Mouse (Mus musculus) intestine, embryonic 15.5 days (tissue): ENCODE results near the gene Tuba3b. TPM values are rescaled to one million over a fixed set of nuclear protein-coding genes. Genes with fewer than 3 reads are reported as not detected.

Source experiments
- ATAC-seq: fragments of 200-750 bp; cut with Nextera tagmentation; 2 replicates; pipeline ENCODE4 v1.8.0; 2017; ENCODE audit warnings: moderate TSS enrichment, moderate library complexity
- H3K27ac ChIP-seq: fragments of 300-500 bp; sonication (generic); 2 replicates; pipeline ENCODE4 v1.5.1; 2015; ENCODE audit warnings: mild to moderate bottlenecking, inconsistent platforms
- H3K27me3 ChIP-seq: fragments of 300-500 bp; sonication (generic); replicated peaks from 2 replicates; pipeline ENCODE4 v1.6.1; 2015; ENCODE audit warnings: inconsistent platforms
- H3K36me3 ChIP-seq: fragments of 300-500 bp; sonication (generic); 2 replicates; pipeline ENCODE4 v1.6.1; 2015; ENCODE audit warnings: inconsistent platforms
- H3K4me1 ChIP-seq: fragments of 300-500 bp; sonication (generic); replicated peaks from 2 replicates; pipeline ENCODE4 v1.6.1; 2015; ENCODE audit warnings: inconsistent platforms
- H3K4me2 ChIP-seq: fragments of 300-500 bp; sonication (generic); replicated peaks from 2 replicates; pipeline ENCODE4 v1.6.1; 2015; ENCODE audit warnings: mild to moderate bottlenecking, inconsistent platforms
- H3K4me3 ChIP-seq: fragments of 300-500 bp; sonication (generic); replicated peaks from 2 replicates; pipeline ENCODE4 v1.5.1; 2015; ENCODE audit warnings: inconsistent platforms
- H3K9ac ChIP-seq: fragments of 300-500 bp; sonication (generic); 2 replicates; pipeline ENCODE4 v1.6.1; 2015; ENCODE audit warnings: inconsistent platforms
- H3K9me3 ChIP-seq: fragments of 300-500 bp; sonication (generic); 2 replicates; pipeline ENCODE4 v1.6.1; 2016; ENCODE audit warnings: inconsistent platforms
- WGBS: fragments of 180-500 bp; shearing (Covaris S2); methylation state at CpG from one replicate; pipeline ENCODE4 v1.1.7; 2015; 5-methylcytosine and 5-hydroxymethylcytosine counted together
- polyA plus RNA-seq: library from polyadenylated mRNA; unstranded; fragments of >200 nt; fragmentation: Nextera tagmentation; extraction: Ambion mirVana; gene quantifications from 2 replicates; pipeline ENCODE4 v1.2.1, GENCODE M21; 2015

Gene Tuba3b
- polyA plus RNA-seq, 1 experiment from 2014 or later, result not detected

DNA sequence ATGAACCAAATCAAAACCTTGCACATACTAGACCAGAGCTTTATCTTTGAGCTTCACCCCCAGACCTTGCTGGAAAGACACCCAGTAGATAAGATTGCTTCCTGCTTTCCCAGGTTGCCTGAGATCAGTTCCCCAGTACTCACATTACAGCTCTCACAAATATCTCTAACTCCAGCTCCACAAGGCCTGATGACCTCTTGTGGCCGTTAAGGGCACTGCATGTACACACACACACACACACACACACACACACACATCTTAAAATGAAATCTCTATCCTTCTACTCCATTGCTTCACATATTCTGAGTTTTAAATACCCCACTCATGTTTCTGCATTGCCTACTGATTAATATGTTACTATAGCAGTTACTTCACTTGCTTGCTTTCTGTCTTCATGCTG lies 40.1 kb downstream of the Tuba3b start:
- ATAC-seq, result no peak
- Histone ChIP-seq H3K9me3 (no peaks in the 10 kb centered on the region), H3K4me2 (no peak overlapping the region), H3K27ac (no peak overlapping the region), H3K4me3 (no peak overlapping the region), H3K4me1 (no peaks in the 10 kb centered on the region), H3K9ac (no peak overlapping the region), H3K36me3 (no peaks in the 10 kb centered on the region), H3K27me3 (no peaks in the 10 kb centered on the region)
- 91% methylated on average over 1 of the region's 1 CpGs for WGBS

DNA sequence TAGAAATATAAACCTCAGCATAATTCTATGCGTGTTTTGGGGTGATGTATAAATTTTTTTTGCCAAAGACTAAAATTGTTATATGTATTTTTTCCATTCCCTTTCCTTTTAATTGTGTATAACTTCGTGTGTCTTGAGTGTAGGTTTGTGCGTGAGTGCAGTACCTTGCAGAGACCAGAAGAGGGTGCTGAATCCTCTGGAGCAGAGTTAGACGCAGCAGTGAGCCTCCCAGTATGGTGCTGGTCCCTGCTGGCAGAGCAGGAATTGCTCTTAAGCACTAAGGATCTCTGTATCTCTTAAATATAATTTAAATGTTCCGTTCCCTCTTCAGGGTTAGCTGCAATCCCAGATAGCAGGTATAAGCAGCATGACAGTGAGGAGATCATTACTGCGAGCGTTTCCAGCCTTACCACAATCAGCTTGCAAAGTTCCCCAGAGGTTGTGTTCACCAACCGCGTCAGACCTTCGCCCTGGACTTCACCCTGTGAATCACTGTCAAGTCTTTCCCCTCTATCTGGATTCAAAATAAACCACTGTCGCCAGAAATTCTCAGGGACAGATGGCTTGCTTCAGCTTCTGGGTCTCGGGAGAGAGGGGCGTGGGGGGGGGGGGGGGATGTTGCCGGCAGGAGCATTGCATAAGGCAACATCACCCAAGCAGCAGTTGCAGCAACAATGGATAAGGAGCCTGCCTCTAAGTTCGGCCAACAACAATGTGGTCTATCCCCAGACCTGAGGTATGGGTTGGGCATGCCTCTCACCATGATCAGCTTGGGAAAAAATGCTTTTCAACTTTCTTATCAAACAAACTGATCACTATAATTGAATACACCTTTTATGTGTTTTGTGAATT lies 41.4 kb downstream of the Tuba3b start:
- no peaks in the 10 kb centered on the region for H3K4me1 ChIP-seq
- ATAC-seq, result no peak

DNA sequence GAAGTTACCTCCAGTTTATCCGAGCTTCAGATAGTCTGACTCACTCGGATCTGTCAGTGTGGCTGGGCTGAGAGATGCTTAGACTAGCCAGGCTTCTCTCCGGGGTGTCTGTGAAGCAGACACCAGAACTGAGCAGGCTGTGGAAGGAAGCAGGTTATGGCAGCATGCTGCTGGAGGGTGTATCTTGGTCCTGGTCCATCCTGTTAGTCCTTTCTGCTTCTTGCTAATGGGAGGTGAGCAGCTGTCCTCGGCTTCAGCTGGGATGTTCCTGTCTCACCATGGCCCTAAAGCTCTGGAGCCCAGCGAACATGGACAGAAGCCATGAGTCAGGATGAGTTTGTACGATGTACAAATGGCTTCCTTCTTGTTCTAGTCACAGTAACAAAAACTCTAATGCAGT lies 43.6 kb downstream of the Tuba3b start:
- no peaks in the 10 kb centered on the region for H3K4me1 ChIP-seq
- H3K27me3 ChIP-seq, result no peaks in the 10 kb centered on the region
- no peaks in the 10 kb centered on the region for H3K36me3 ChIP-seq
- WGBS, result 58% methylated on average over 6 of the region's 6 CpGs
- H3K27ac ChIP-seq, result no peak overlapping the region
- no peak for ATAC-seq
- no peak overlapping the region for H3K4me2 ChIP-seq
- no peaks in the 10 kb centered on the region for H3K9me3 ChIP-seq
- no peak overlapping the region for H3K4me3 ChIP-seq
- no peak overlapping the region for H3K9ac ChIP-seq

More for the DNA sequence above, 41.4 kb downstream of the Tuba3b start:
- WGBS, result 66% methylated on average over 15 of the region's 15 CpGs
- Histone ChIP-seq H3K27ac (no peak overlapping the region), H3K4me3 (no peak overlapping the region), H3K36me3 (no peaks in the 10 kb centered on the region), H3K4me2 (no peak overlapping the region), H3K9me3 (no peaks in the 10 kb centered on the region), H3K27me3 (no peaks in the 10 kb centered on the region), H3K9ac (no peak overlapping the region)

DNA sequence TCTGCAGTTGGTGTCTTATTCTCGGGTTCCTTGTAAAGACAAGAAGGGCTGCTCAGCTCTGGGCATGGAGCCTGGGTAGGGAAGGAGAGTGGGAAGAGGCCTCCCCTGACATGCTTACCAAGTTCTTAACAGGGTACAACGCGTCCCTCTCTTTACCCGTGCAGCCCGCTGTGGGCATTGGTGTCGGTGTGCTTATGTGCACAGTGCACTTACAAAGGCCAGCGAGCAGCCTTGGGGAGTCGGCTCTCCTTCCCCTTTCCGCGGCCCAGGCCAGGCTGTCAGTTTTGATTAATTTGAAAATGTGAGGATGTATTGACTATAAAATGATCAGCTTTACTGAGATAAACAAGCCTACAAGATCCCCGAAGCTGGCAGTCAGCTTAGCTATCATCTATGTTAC lies 45.4 kb downstream of the Tuba3b start:
- H3K9me3 ChIP-seq, result no peaks in the 10 kb centered on the region
- no peaks in the 10 kb centered on the region for H3K4me1 ChIP-seq
- no peaks in the 10 kb centered on the region for H3K36me3 ChIP-seq
- WGBS, result 62% methylated on average over 11 of the region's 11 CpGs
- ATAC-seq, result no peak
- H3K27me3 ChIP-seq, result no peaks in the 10 kb centered on the region
- no peak overlapping the region for H3K9ac ChIP-seq
- H3K27ac ChIP-seq, result no peak overlapping the region
- H3K4me3 ChIP-seq, result no peak overlapping the region
- H3K4me2 ChIP-seq, result no peak overlapping the region

DNA sequence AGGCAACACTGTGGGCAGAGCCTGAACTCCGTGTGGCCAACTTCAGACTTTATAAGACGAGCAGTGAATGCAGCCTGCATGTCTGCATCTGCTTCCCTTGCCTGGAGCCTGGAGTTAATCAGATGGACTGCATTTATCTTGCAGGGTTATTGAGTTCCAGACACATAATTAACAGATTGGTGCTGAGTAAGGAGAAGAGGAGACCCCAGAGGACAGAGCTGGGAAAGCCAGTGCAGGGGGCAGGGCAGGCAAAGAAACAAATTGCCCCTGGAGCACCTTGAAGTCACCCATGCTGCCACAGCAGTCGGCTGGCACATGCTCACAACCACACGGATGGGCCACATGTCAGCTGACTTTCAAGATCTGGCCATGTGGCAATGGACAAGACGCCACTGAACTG lies 48.7 kb downstream of the Tuba3b start:
- H3K4me2 ChIP-seq, result no peak overlapping the region
- no peak overlapping the region for H3K9ac ChIP-seq
- WGBS, result 60% methylated on average over 5 of the region's 5 CpGs
- H3K9me3 ChIP-seq, result no peaks in the 10 kb centered on the region
- no peaks in the 10 kb centered on the region for H3K4me1 ChIP-seq
- ATAC-seq, result no peak
- no peak overlapping the region for H3K4me3 ChIP-seq
- H3K36me3 ChIP-seq, result no peaks in the 10 kb centered on the region
- no peaks in the 10 kb centered on the region for H3K27me3 ChIP-seq
- no peak overlapping the region for H3K27ac ChIP-seq

DNA sequence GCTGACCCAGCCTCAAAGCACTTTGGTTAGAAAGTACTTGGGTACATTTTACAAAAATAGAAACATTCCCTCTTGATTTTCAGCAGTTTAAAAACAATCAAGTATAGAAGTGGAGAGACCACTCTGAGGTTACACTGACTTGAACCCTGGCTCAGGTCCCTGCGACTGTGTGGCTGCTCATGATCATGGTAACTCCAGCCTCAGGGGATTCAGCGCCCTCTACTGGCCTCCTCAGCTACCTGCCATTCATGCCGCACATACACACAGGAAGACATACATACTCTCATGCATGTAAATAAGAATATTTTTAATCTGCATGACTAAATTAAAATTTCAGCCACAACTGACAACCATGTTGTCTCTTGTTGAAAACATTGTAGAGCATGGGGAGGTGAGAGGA lies 50.2 kb downstream of the Tuba3b start:
- Histone ChIP-seq H3K9ac (no peak overlapping the region), H3K9me3 (no peaks in the 10 kb centered on the region), H3K4me3 (no peak overlapping the region), H3K27ac (no peak overlapping the region), H3K4me2 (no peak overlapping the region), H3K27me3 (no peaks in the 10 kb centered on the region), H3K36me3 (no peaks in the 10 kb centered on the region), H3K4me1 (no peaks in the 10 kb centered on the region)
- WGBS, result 84% methylated on average over 3 of the region's 3 CpGs
- ATAC-seq, result no peak

DNA sequence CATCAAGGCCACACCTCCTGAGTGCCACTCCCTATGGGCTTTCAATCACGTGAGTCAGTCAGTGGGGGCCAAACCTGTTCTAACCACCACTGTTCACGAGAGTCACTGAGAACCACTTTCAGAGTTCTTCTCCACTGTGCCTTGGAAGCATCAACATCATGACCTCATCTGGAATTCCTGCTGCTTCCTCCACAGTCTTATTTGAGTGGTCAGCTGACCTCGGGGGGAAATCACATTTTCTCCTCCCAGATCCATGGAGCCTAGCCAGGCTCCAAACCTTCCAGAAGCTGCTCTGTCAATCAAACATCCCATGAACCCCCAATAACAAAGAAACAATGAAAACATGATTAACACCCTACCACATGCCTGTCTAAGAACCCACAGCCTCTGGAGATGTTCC lies 52.1 kb downstream of the Tuba3b start:
- H3K4me3 ChIP-seq, result no peak overlapping the region
- no peak overlapping the region for H3K27ac ChIP-seq
- H3K4me2 ChIP-seq, result no peak overlapping the region
- no peaks in the 10 kb centered on the region for H3K36me3 ChIP-seq
- H3K27me3 ChIP-seq, result no peaks in the 10 kb centered on the region
- H3K9me3 ChIP-seq, result no peaks in the 10 kb centered on the region
- H3K9ac ChIP-seq, result no peak overlapping the region
- no peak for ATAC-seq
- WGBS, result 51% methylated on average over 3 of the region's 3 CpGs
- H3K4me1 ChIP-seq, result no peaks in the 10 kb centered on the region

DNA sequence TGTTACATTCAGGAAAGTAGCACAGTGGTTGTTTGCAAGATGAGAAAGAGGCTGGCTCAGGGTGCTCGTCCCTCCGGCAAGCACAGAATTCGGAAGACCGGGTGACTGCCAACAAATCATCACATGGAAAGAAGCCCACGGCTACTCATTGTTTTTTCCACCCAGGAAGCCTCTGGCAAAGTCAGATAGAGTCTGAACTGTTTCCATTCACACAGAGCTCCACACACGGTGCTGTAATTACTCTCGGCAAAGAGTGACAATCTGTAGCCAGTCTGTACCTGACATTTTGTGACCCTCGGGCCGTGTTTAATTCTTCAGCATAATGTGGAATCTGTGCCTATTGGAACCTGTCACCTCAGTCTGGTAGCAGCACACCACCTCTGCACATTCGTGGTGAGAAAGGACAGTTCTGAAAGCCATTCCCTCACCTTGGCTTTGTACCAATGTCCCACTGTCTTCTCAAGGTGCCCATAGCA lies 54.1 kb downstream of the Tuba3b start:
- Histone ChIP-seq H3K4me1 (no peaks in the 10 kb centered on the region), H3K4me3 (no peak overlapping the region), H3K27me3 (no peaks in the 10 kb centered on the region), H3K36me3 (no peaks in the 10 kb centered on the region), H3K4me2 (no peak overlapping the region), H3K27ac (no peak overlapping the region), H3K9me3 (no peaks in the 10 kb centered on the region), H3K9ac (no peak overlapping the region)
- WGBS, result 75% methylated on average over 10 of the region's 10 CpGs
- no peak for ATAC-seq

Other genes with a start within 250 kb of the Tuba3b start
- gene Lmntd1, start 1.4 kb upstream of the Tuba3b start, polyA plus RNA-seq, result 0.73 and 0.80 TPM in 2 replicates
- 4.7 TPM in 2 replicates for gene Rassf8, start 131.0 kb downstream of the Tuba3b start, polyA plus RNA-seq
- gene Bhlhe41, start 249.8 kb downstream of the Tuba3b start, polyA plus RNA-seq, result 0.82 and 1.3 TPM in 2 replicates